Mouse (Mus musculus): ENCODE measurements around the gene Ubqln4. TPM values are rescaled to one million over a fixed set of nuclear protein-coding genes. Genes with fewer than 3 reads are reported as not detected.
A peak's percentile ranks its signal among the peaks of the same experiment; 100 is the strongest.

Gene Ubqln4
- polyA plus RNA-seq, 1 experiment from 2014 or later = 89.2 TPM

GRCm38 (mm10) chr3:88521156-88521555 is 32.4 kb upstream of the Ubqln4 start:
- no peaks in the 10 kb centered on the region for H3K27me3 ChIP-seq (ENCODE audit: control insufficient read depth, insufficient read depth, low read length)
- no peak overlapping the region for H3K4me2 ChIP-seq (ENCODE audit: low read depth, low read length, severe bottlenecking)
- WGBS = 91% methylated on average over 6 of the region's 6 CpGs
- ATAC-seq (replicated peaks; ENCODE audit: low FRiP score) (no peak), DNase-seq (ENCODE audit: low spot score) (peak; percentile 53)
- no peak overlapping the region for H3K27ac ChIP-seq (ENCODE audit: low read depth, low read length)
- no peak overlapping the region for H3K4me3 ChIP-seq (ENCODE audit: low read depth, low read length)
- peaks cover 2% of the 10 kb centered on the region; the same call in 1 of the 2 replicates for H3K4me1 ChIP-seq (replicated peaks; ENCODE audit: control insufficient read depth, insufficient read depth, low read length)
- H3K9me3 ChIP-seq (ENCODE audit: control insufficient read depth, low read length) = no peaks in the 10 kb centered on the region
- H3K9ac ChIP-seq (ENCODE audit: low read length) = no peak overlapping the region
- peaks cover 3% of the 10 kb centered on the region; the same call in 1 of the 2 replicates for H3K36me3 ChIP-seq (ENCODE audit: control insufficient read depth, insufficient read depth, low read length)

- no peak overlapping the region for H3K4me2 ChIP-seq (ENCODE audit: low read depth, low read length, severe bottlenecking)
- H3K27ac ChIP-seq (ENCODE audit: low read depth, low read length) = no peak overlapping the region
- 35% methylated on average over 9 of the region's 9 CpGs for WGBS
- no peak overlapping the region for H3K9ac ChIP-seq (ENCODE audit: low read length)
- no peak overlapping the region for H3K4me3 ChIP-seq (ENCODE audit: low read depth, low read length)
- peak; percentile 83 for DNase-seq (ENCODE audit: low spot score)
- H3K36me3 ChIP-seq (ENCODE audit: control insufficient read depth, insufficient read depth, low read length) = peaks cover 3% of the 10 kb centered on the region; the same call in 1 of the 2 replicates
- H3K9me3 ChIP-seq (ENCODE audit: control insufficient read depth, low read length) = no peaks in the 10 kb centered on the region
- ATAC-seq (replicated peaks; ENCODE audit: low FRiP score) = peak; percentile 31
- H3K27me3 ChIP-seq (ENCODE audit: control insufficient read depth, insufficient read depth, low read length) = no peaks in the 10 kb centered on the region
- peaks cover 2% of the 10 kb centered on the region; the same call in 1 of the 2 replicates for H3K4me1 ChIP-seq (replicated peaks; ENCODE audit: control insufficient read depth, insufficient read depth, low read length)
Measured at GRCm38 (mm10) chr3:88521803-88522331, 31.7 kb upstream of the Ubqln4 start.

- H3K27ac ChIP-seq (ENCODE audit: low read depth, low read length) = no peak overlapping the region
- no peak for ATAC-seq (replicated peaks; ENCODE audit: low FRiP score)
- no peaks in the 10 kb centered on the region for H3K9me3 ChIP-seq (ENCODE audit: control insufficient read depth, low read length)
- WGBS = 89% methylated on average over 8 of the region's 8 CpGs
- peaks cover 3% of the 10 kb centered on the region; the same call in 1 of the 2 replicates for H3K36me3 ChIP-seq (ENCODE audit: control insufficient read depth, insufficient read depth, low read length)
- H3K27me3 ChIP-seq (ENCODE audit: control insufficient read depth, insufficient read depth, low read length) = no peaks in the 10 kb centered on the region
- H3K4me3 ChIP-seq (ENCODE audit: low read depth, low read length) = no peak overlapping the region
- peaks cover 8% of the 10 kb centered on the region for H3K4me1 ChIP-seq (replicated peaks; ENCODE audit: control insufficient read depth, insufficient read depth, low read length)
- no peak overlapping the region for H3K4me2 ChIP-seq (ENCODE audit: low read depth, low read length, severe bottlenecking)
- no peak overlapping the region for H3K9ac ChIP-seq (ENCODE audit: low read length)
- peak; percentile 41 for DNase-seq (ENCODE audit: low spot score)
Measured at GRCm38 (mm10) chr3:88523027-88523426, 30.5 kb upstream of the Ubqln4 start.

- 89% methylated on average over 5 of the region's 5 CpGs for WGBS
Measured at GRCm38 (mm10) chr3:88525021-88525420, 28.5 kb upstream of the Ubqln4 start.

GRCm38 (mm10) chr3:88526157-88527131 is 27.1 kb upstream of the Ubqln4 start:
- peaks cover 3% of the 10 kb centered on the region; the same call in 1 of the 2 replicates for H3K36me3 ChIP-seq (ENCODE audit: control insufficient read depth, insufficient read depth, low read length)
- H3K9me3 ChIP-seq (ENCODE audit: control insufficient read depth, low read length) = no peaks in the 10 kb centered on the region
- peaks cover 20% of the 10 kb centered on the region for H3K4me1 ChIP-seq (replicated peaks; ENCODE audit: control insufficient read depth, insufficient read depth, low read length)
- no peaks in the 10 kb centered on the region for H3K27me3 ChIP-seq (ENCODE audit: control insufficient read depth, insufficient read depth, low read length)
- H3K4me2 ChIP-seq (ENCODE audit: low read depth, low read length, severe bottlenecking) = peak overlapping the region; percentile 27; the same call in 1 of the 2 replicates
- 36% methylated on average over 17 of the region's 17 CpGs for WGBS
- H3K4me3 ChIP-seq (ENCODE audit: low read depth, low read length) = 0 out of 2 replicates have a peak overlapping the region, but pooled peaks have one; percentile 12
- no peak overlapping the region; the same call in 1 of the 2 replicates for H3K9ac ChIP-seq (ENCODE audit: low read length)
- no peak overlapping the region for H3K27ac ChIP-seq (ENCODE audit: low read depth, low read length)
- ATAC-seq (replicated peaks; ENCODE audit: low FRiP score) (peak; percentile 70), DNase-seq (ENCODE audit: low spot score) (peak; percentile 95)

More at GRCm38 (mm10) chr3:88525021-88525420, 28.5 kb upstream of the Ubqln4 start:
- DNase-seq (ENCODE audit: low spot score) = no peak
- no peak overlapping the region for H3K27ac ChIP-seq (ENCODE audit: low read depth, low read length)
- peaks cover 3% of the 10 kb centered on the region; the same call in 1 of the 2 replicates for H3K36me3 ChIP-seq (ENCODE audit: control insufficient read depth, insufficient read depth, low read length)
- no peaks in the 10 kb centered on the region for H3K27me3 ChIP-seq (ENCODE audit: control insufficient read depth, insufficient read depth, low read length)
- no peak overlapping the region for H3K9ac ChIP-seq (ENCODE audit: low read length)
- no peak for ATAC-seq (replicated peaks; ENCODE audit: low FRiP score)
- no peak overlapping the region for H3K4me2 ChIP-seq (ENCODE audit: low read depth, low read length, severe bottlenecking)
- H3K4me1 ChIP-seq (replicated peaks; ENCODE audit: control insufficient read depth, insufficient read depth, low read length) = peaks cover 16% of the 10 kb centered on the region
- no peak overlapping the region for H3K4me3 ChIP-seq (ENCODE audit: low read depth, low read length)
- H3K9me3 ChIP-seq (ENCODE audit: control insufficient read depth, low read length) = no peaks in the 10 kb centered on the region

GRCm38 (mm10) chr3:88527565-88527964 is 26.0 kb upstream of the Ubqln4 start:
- H3K36me3 ChIP-seq (ENCODE audit: control insufficient read depth, insufficient read depth, low read length) = peaks cover 3% of the 10 kb centered on the region; the same call in 1 of the 2 replicates
- peaks cover 20% of the 10 kb centered on the region for H3K4me1 ChIP-seq (replicated peaks; ENCODE audit: control insufficient read depth, insufficient read depth, low read length)
- peak overlapping the region; percentile 28; the same call in 1 of the 2 replicates for H3K4me2 ChIP-seq (ENCODE audit: low read depth, low read length, severe bottlenecking)
- H3K9ac ChIP-seq (ENCODE audit: low read length) = peak overlapping the region; percentile 33
- 25% methylated on average over 8 of the region's 8 CpGs for WGBS
- ATAC-seq (replicated peaks; ENCODE audit: low FRiP score) (no peak), DNase-seq (ENCODE audit: low spot score) (peak; percentile 57)
- peak overlapping the region; percentile 19; the same call in 1 of the 2 replicates for H3K27ac ChIP-seq (ENCODE audit: low read depth, low read length)
- no peaks in the 10 kb centered on the region for H3K9me3 ChIP-seq (ENCODE audit: control insufficient read depth, low read length)
- H3K4me3 ChIP-seq (ENCODE audit: low read depth, low read length) = no peak overlapping the region
- H3K27me3 ChIP-seq (ENCODE audit: control insufficient read depth, insufficient read depth, low read length) = no peaks in the 10 kb centered on the region

GRCm38 (mm10) chr3:88528646-88529045 is 24.9 kb upstream of the Ubqln4 start:
- ATAC-seq (replicated peaks; ENCODE audit: low FRiP score) = no peak
- 82% methylated on average over 11 of the region's 11 CpGs for WGBS
- Histone ChIP-seq H3K4me1 (replicated peaks; ENCODE audit: control insufficient read depth, insufficient read depth, low read length) (peaks cover 20% of the 10 kb centered on the region), H3K9ac (ENCODE audit: low read length) (no peak overlapping the region), H3K4me2 (ENCODE audit: low read depth, low read length, severe bottlenecking) (no peak overlapping the region), H3K36me3 (ENCODE audit: control insufficient read depth, insufficient read depth, low read length) (peaks cover 3% of the 10 kb centered on the region; the same call in 1 of the 2 replicates), H3K27me3 (ENCODE audit: control insufficient read depth, insufficient read depth, low read length) (no peaks in the 10 kb centered on the region), H3K4me3 (ENCODE audit: low read depth, low read length) (no peak overlapping the region), H3K9me3 (ENCODE audit: control insufficient read depth, low read length) (no peaks in the 10 kb centered on the region), H3K27ac (ENCODE audit: low read depth, low read length) (no peak overlapping the region)
- no peak for DNase-seq (ENCODE audit: low spot score)

GRCm38 (mm10) chr3:88529204-88530000 is 24.2 kb upstream of the Ubqln4 start:
- no peaks in the 10 kb centered on the region for H3K9me3 ChIP-seq (ENCODE audit: control insufficient read depth, low read length)
- peaks cover 20% of the 10 kb centered on the region for H3K4me1 ChIP-seq (replicated peaks; ENCODE audit: control insufficient read depth, insufficient read depth, low read length)
- H3K27me3 ChIP-seq (ENCODE audit: control insufficient read depth, insufficient read depth, low read length) = no peaks in the 10 kb centered on the region
- ATAC-seq (replicated peaks; ENCODE audit: low FRiP score) (no peak), DNase-seq (ENCODE audit: low spot score) (peak; percentile 62)
- H3K27ac ChIP-seq (ENCODE audit: low read depth, low read length) = peak overlapping the region; percentile 99
- H3K9ac ChIP-seq (ENCODE audit: low read length) = peak overlapping the region; percentile 100
- H3K36me3 ChIP-seq (ENCODE audit: control insufficient read depth, insufficient read depth, low read length) = peaks cover 3% of the 10 kb centered on the region; the same call in 1 of the 2 replicates
- H3K4me2 ChIP-seq (ENCODE audit: low read depth, low read length, severe bottlenecking) = peak overlapping the region; percentile 91
- WGBS = 26% methylated on average over 7 of the region's 7 CpGs
- H3K4me3 ChIP-seq (ENCODE audit: low read depth, low read length) = peak overlapping the region; percentile 96

Data from forebrain, embryonic 11.5 days (tissue).